Mouse (Mus musculus): ENCODE data around the gene Cyp4f18.
A peak's percentile ranks its signal among the peaks of the same experiment; 100 is the strongest.
"Not testable (repeated sequence)": the region's sequence is repeated elsewhere in the genome, so short reads cannot be mapped to it uniquely, and the experiment has no call there.

The Cyp4f18 gene

GRCm38 (mm10) chr8:71974211-71974610 lies 35.2 kb downstream of the Cyp4f18 start:
- DNase-seq, result no peak

DNA sequence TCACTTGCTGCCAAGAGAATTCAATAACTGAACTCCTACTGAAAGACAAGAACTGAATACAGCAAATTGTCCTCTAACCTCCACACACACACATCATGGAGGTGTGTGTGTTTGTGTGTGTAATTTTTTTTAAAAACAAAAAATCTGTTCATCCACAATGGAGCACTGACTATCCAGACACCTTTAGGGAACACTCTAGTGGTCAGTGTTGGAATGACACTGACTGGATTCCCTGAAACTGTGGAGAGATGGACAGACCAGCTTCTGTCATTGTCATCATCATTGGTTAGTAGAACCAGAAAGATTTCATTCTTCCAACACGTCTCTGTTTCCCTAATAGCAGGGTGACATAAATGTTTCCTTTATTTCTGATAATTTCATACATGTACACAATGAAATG lies 37.5 kb downstream of the Cyp4f18 start:
- DNase-seq, result peak; percentile 36

GRCm38 (mm10) chr8:71968636-71969035 lies 40.8 kb downstream of the Cyp4f18 start:
- no peak for DNase-seq

DNA sequence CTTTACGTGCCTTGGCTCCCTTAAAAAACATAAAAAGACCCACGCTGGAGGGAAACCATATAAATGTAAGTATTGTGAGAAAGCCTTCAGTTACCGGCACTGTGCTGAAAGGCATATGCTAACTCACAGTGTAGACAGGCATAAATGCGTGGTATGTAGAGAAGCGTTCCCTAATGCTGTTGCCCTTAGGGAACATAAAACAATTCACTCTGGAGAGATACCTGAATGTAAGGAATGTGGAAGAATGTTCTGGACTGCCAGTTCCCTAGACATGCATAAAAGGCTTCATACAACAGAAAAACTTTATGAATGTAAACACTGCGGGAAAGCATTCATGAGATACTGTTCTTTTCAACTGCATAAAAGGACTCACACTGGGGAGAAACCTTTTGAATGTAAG lies 41.3 kb downstream of the Cyp4f18 start:
- no peak for DNase-seq

GRCm38 (mm10) chr8:71967261-71967660 lies 42.2 kb downstream of the Cyp4f18 start:
- no peak for DNase-seq

GRCm38 (mm10) chr8:71966411-71966810 lies 43.0 kb downstream of the Cyp4f18 start:
- no peak for DNase-seq

DNA sequence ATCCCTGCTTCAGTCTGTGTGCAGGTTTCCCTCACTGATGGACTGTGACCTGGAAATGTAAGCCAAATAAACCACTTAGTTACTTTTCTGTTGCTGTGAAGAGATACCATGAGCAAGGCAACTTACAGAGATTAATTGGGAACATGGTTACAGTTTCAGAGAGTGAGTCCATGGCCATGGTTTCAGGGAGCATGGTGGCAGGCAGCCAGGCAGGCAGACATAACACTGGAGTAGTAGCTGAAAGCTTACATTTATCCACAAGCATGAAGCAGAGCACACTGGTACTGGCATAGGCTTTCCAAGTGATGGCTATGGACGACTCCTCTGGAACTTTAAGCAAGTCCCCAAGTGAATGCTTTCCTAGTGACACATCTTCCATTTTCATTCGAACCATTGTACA lies 44.3 kb downstream of the Cyp4f18 start:
- no peak for DNase-seq

DNA sequence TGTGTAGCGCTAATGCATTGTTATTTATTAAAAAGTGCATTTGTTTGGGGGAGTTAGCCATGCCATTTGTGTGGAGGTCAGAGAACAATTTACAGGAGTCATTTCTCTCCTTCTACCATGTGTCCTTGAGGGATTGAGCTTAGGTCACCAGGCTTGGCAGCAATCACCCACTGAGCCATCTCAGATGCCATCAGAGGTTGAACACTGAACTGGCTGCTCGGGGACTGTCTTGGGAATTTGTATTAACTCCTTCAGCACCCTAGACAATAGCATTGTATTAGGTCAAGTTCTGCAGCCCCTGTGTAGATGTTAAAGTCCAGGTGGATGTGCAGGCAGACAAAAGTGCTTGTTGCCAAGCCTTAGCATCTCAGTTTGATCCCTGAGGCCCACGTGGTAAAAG lies 45.4 kb downstream of the Cyp4f18 start:
- no peak for DNase-seq

- no peak for DNase-seq
These were observed 47.6 kb downstream of the Cyp4f18 start for GRCm38 (mm10) chr8:71961796-71962195.

- DNase-seq, result no peak
These were observed 48.9 kb downstream of the Cyp4f18 start for GRCm38 (mm10) chr8:71960483-71960882.

DNA sequence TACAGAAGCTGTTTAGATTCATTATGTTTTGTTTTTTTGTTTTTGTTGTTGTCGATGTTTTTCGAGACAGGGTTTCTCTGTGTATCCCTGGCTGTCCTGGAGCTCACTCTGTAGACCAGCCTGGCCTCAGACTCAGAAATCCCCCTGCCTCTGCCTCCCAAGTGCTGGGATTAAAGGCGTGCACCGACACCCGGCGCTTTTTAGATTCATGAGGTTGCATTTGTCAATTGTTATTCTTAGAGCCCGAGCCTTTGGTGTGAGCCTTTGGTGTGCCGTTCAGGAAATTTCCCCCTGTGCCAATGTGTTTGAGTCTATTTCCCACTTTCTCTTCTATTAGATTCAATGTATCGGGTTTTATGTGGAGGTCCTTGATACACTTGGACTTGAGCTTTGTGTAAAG lies 54.8 kb downstream of the Cyp4f18 start:
- no peak for DNase-seq

- not testable (repeated sequence) for DNase-seq
These were observed 56.3 kb downstream of the Cyp4f18 start for GRCm38 (mm10) chr8:71952961-71953700.

DNA sequence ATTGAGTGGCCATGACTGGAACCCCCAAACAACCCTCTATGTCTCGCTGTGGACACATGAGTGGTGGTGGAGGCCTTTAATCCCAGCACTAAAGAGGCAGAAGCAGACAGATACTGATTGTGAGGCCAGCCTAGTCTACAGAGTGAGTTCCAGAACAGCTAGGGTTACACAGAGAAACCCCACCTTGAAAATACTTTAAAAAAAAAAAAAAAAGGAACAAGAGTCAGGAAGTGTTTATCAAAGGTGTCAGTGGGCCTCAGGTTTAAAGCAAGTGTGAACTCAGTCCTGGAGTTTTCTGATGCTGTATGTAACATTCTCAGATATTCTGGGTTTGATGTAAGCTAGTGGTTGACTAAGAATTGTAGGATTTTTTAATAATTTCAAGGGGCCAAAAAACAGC lies 56.9 kb downstream of the Cyp4f18 start:
- DNase-seq, result no peak

GRCm38 (mm10) chr8:71951436-71952161 lies 57.8 kb downstream of the Cyp4f18 start:
- peak; percentile 20 for DNase-seq

DNA sequence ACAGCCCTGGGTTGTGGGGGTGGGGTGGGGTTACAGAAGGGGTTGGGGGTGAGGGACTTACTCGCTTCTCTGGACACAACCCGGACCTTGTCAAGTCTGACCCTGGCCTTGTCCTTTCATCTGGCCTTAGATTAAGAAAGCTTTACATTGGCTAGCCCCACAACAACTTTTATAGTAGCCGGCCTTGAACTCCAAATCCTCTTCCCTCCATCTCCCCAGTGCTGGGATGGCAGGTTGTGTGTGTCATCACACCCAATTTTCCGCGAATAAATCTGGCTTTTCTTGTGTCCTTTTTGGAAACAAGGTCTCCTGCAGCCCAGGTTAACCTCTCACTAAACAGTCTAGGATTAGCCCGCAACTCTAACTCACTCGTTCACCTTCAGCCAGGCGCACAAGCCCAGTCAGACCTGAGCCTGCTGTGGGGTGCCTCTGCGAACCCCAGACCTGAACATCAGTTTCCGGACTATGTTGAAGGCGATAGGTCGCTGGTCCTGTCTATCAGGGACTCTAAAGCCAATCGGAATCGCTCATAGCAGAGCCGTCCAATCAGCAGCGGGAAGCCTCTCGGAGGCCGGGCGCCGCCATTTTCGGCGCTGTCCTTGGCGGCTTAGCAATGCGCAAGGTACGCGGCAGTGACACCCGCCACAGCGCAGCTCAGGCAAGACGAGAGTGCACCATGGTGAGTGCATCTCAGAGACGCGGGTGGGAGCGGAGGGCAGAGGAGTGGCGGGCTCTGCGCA lies 58.8 kb downstream of the Cyp4f18 start, which contains the start of gene Zfp961:
Zfp961 (plus strand) TSS at position 557 of the 740 bp plus-strand sequence.
- peak; percentile 98 for DNase-seq

GRCm38 (mm10) chr8:71948624-71949023 lies 60.8 kb downstream of the Cyp4f18 start:
- no peak for DNase-seq

GRCm38 (mm10) chr8:71941776-71942175 lies 67.7 kb downstream of the Cyp4f18 start:
- DNase-seq, result no peak

GRCm38 (mm10) chr8:71940293-71941208 lies 68.9 kb downstream of the Cyp4f18 start:
- DNase-seq, result no peak

All from cerebellum, adult 8-10 months (tissue).